Mouse (Mus musculus) limb, embryonic 11.5 days (tissue): ENCODE results near the gene Zfc3h1. TPM values are rescaled to one million over a fixed set of nuclear protein-coding genes. Genes with fewer than 3 reads are reported as not detected.

Experiments used
- ATAC-seq: fragments of 200-750 bp; cut with Nextera tagmentation; 2 replicates; pipeline ENCODE4 v1.8.0; 2017; ENCODE audit warnings: low read depth; ENCODE audit not compliant: insufficient number of reproducible peaks, low FRiP score, low TSS enrichment
- DNase-seq: peaks from one replicate; pipeline ENCODE4 v3.0.0-alpha.2; 2015; ENCODE audit warnings: low spot score
- H3K27ac ChIP-seq: fragments of 300-500 bp; sonication (generic); replicated peaks from 2 replicates; pipeline ENCODE4 v1.5.1; 2014; ENCODE audit warnings: low read depth, mild to moderate bottlenecking, low read length
- H3K27me3 ChIP-seq: fragments of 300-500 bp; sonication (generic); 2 replicates; pipeline ENCODE4 v1.6.1; 2014; ENCODE audit warnings: mild to moderate bottlenecking, low read length, mixed read lengths; ENCODE audit not compliant: control insufficient read depth, insufficient read depth
- H3K36me3 ChIP-seq: fragments of 300-500 bp; sonication (generic); 2 replicates; pipeline ENCODE4 v1.6.1; 2014; ENCODE audit warnings: mild to moderate bottlenecking, low read length, moderate library complexity, mixed read lengths; ENCODE audit not compliant: control insufficient read depth, insufficient read depth
- H3K4me1 ChIP-seq: fragments of 300-500 bp; sonication (generic); 2 replicates; pipeline ENCODE4 v1.6.1; 2014; ENCODE audit warnings: low read length, mixed read lengths; ENCODE audit not compliant: control insufficient read depth, insufficient read depth
- H3K4me2 ChIP-seq: fragments of 300-500 bp; sonication (generic); 2 replicates; pipeline ENCODE4 v1.6.1; 2014; ENCODE audit warnings: low read depth, mild to moderate bottlenecking, moderate library complexity; ENCODE audit not compliant: severe bottlenecking
- H3K4me3 ChIP-seq: fragments of 300-500 bp; sonication (generic); 2 replicates; pipeline ENCODE4 v1.5.1; 2014; ENCODE audit warnings: low read depth, low read length
- H3K9ac ChIP-seq: fragments of 300-500 bp; sonication (generic); 2 replicates; pipeline ENCODE4 v1.6.1; 2014; ENCODE audit warnings: mild to moderate bottlenecking, low read length
- H3K9me3 ChIP-seq: fragments of 300-500 bp; sonication (generic); 2 replicates; pipeline ENCODE4 v1.6.1; 2016; ENCODE audit warnings: low read length; ENCODE audit not compliant: control insufficient read depth
- WGBS: fragments of 180-500 bp; shearing (Covaris S2); extraction: QIAGEN DNeasy Blood & Tissue Kit; methylation state at CpG from one replicate; pipeline ENCODE4 v1.1.7; 2014; 5-methylcytosine and 5-hydroxymethylcytosine counted together
- polyA plus RNA-seq: library from polyadenylated mRNA; unstranded; fragments of >200 nt; fragmentation: Nextera tagmentation; extraction: Ambion mirVana; gene quantifications from 2 replicates; pipeline ENCODE4 v1.2.1, GENCODE M21; 2014

Zfc3h1 gene
- polyA plus RNA-seq, 1 experiment from 2014 or later = 28.2 TPM

DNA sequence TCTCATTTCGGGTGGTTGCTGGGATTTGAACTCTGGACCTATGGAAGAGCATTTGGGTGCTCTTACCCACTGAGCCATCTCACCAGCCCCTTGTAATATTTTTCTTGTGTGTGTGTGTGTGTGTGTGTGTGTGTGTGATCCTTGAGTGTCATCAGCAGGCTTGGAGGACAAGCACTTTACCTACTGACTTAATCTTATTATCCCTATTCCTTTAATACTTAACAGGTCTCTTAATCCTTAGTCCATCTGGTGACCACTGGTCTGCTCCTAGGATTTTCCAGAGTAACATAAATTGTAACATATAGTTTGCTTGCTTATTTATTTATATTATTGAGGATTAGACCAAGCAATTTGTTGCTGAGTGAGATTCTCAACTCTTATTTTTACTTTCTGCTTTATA is 7.1 kb downstream of the Zfc3h1 start:
- Histone ChIP-seq H3K9me3 (no peaks in the 10 kb centered on the region), H3K4me1 (peaks cover 3% of the 10 kb centered on the region; the same call in 1 of the 2 replicates), H3K4me2 (no peak overlapping the region), H3K36me3 (peaks cover 10% of the 10 kb centered on the region), H3K9ac (no peak overlapping the region), H3K4me3 (no peak overlapping the region), H3K27ac (no peak overlapping the region), H3K27me3 (no peaks in the 10 kb centered on the region)
- no peak for DNase-seq
- WGBS = 86% methylated on average over 1 of the region's 1 CpGs
- ATAC-seq = no peak

DNA sequence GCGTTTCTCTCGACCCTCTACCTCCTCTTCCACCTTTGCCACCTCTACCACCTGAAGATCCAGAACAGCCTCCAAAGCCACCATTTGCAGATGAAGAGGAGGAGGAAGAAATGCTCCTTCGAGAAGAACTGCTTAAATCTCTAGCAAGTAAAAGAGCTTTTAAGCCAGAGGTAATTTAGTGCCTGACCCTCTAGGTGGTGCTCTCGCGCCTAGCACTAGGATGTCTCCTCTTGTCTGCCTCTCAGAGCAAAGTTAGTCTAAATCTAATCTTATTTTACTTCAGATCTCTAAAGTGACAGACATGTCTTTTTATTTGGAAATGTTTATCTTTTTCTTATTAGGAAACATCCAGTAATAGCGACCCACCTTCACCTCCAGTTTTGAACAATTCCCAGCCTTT is 21.6 kb downstream of the Zfc3h1 start:
- Histone ChIP-seq H3K36me3 (peaks cover 21% of the 10 kb centered on the region), H3K4me2 (no peak overlapping the region), H3K9me3 (no peaks in the 10 kb centered on the region), H3K27me3 (no peaks in the 10 kb centered on the region), H3K27ac (no peak overlapping the region), H3K9ac (no peak overlapping the region), H3K4me1 (no peaks in the 10 kb centered on the region), H3K4me3 (no peak overlapping the region)
- 74% methylated on average over 6 of the region's 6 CpGs for WGBS
- peak; percentile 77 for DNase-seq
- no peak for ATAC-seq

DNA sequence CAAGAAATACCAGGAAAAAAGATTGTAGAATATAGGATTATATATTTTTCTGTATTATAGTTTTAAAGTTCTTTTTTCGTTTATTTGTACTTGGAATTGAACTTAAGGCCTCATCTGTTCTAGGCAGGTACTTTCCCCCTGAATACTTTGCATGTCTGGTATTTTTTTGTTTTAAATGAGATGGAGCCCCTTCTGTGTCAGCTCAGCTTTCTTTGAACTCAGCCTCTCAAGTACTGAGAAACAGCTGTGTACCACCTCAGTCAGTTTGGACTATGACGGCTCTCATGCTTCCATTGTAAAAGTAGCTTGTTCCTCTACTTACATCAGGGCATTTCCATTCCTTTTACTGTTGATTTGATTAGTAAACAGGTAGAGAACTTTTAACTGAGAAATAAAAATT is 28.7 kb downstream of the Zfc3h1 start:
- ATAC-seq = no peak
- Histone ChIP-seq H3K4me3 (no peak overlapping the region), H3K4me2 (no peak overlapping the region), H3K27me3 (no peaks in the 10 kb centered on the region), H3K36me3 (peaks cover 21% of the 10 kb centered on the region), H3K9me3 (no peaks in the 10 kb centered on the region), H3K9ac (no peak overlapping the region), H3K27ac (no peak overlapping the region), H3K4me1 (no peaks in the 10 kb centered on the region)
- WGBS = 87% methylated on average over 2 of the region's 2 CpGs
- no peak for DNase-seq

DNA sequence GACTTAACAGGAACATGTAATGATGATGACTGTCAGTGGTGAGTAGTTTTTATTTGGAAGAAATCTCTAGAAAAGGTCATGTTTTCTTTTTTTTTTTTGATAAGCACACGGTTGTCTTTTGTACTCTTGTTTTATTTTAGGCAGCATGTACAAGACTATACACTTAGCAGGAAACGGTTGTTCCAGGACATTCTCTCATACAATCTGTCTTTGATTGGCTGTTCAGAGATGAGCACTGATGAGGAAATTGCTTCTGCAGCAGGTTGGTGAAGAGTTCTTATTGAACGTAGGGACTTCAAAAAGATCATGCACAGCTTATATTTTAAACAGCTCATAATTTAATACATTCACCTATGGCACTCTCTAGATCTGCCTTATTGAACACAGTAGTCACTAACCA is 29.3 kb downstream of the Zfc3h1 start:
- no peak for ATAC-seq
- no peaks in the 10 kb centered on the region for H3K27me3 ChIP-seq
- no peak overlapping the region for H3K4me2 ChIP-seq
- no peak overlapping the region for H3K27ac ChIP-seq
- peaks cover 18% of the 10 kb centered on the region for H3K36me3 ChIP-seq
- no peak for DNase-seq
- 87% methylated on average over 3 of the region's 3 CpGs for WGBS
- H3K4me1 ChIP-seq = no peaks in the 10 kb centered on the region
- H3K9me3 ChIP-seq = no peaks in the 10 kb centered on the region
- no peak overlapping the region for H3K4me3 ChIP-seq
- no peak overlapping the region for H3K9ac ChIP-seq

- Histone ChIP-seq H3K9ac (no peak overlapping the region), H3K4me1 (no peaks in the 10 kb centered on the region), H3K36me3 (no peaks in the 10 kb centered on the region; the same call in 1 of the 2 replicates), H3K27ac (no peak overlapping the region), H3K4me3 (no peak overlapping the region), H3K4me2 (no peak overlapping the region), H3K27me3 (no peaks in the 10 kb centered on the region), H3K9me3 (no peaks in the 10 kb centered on the region)
- ATAC-seq (no peak), DNase-seq (no peak)
- 94% methylated on average over 4 of the region's 4 CpGs for WGBS
Measured at GRCm38 (mm10) chr10:115421976-115422375, 37.2 kb downstream of the Zfc3h1 start.

DNA sequence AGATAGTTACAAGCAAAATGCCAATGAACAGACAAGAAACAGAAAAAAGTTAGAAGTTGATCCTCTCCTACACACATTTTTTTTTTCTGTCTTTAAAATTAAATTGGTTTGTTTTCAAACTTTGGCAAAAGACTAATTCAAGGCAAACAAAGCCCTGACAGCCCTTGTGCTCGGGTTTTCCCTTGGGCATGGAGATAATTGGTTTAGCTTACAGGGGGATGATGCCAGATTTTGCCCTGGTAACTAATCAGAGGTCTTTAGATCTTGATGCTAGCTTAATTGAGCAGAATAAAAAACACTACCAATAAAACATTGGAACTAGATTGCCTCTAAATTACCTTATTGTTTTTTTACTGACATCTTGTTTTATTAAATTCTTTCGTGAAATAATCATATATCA is 40.6 kb downstream of the Zfc3h1 start:
- H3K9ac ChIP-seq = no peak overlapping the region
- no peak overlapping the region for H3K4me3 ChIP-seq
- no peak overlapping the region for H3K27ac ChIP-seq
- peaks cover 5% of the 10 kb centered on the region for H3K36me3 ChIP-seq
- no peaks in the 10 kb centered on the region for H3K4me1 ChIP-seq
- 77% methylated on average over 2 of the region's 2 CpGs for WGBS
- no peaks in the 10 kb centered on the region for H3K27me3 ChIP-seq
- no peak for ATAC-seq
- no peaks in the 10 kb centered on the region for H3K9me3 ChIP-seq
- no peak overlapping the region for H3K4me2 ChIP-seq
- no peak for DNase-seq

GRCm38 (mm10) chr10:115437286-115437685 is 52.5 kb downstream of the Zfc3h1 start:
- Histone ChIP-seq H3K27ac (no peak overlapping the region), H3K9ac (no peak overlapping the region), H3K4me3 (no peak overlapping the region), H3K27me3 (no peaks in the 10 kb centered on the region), H3K9me3 (no peaks in the 10 kb centered on the region), H3K36me3 (no peaks in the 10 kb centered on the region; the same call in 1 of the 2 replicates), H3K4me2 (no peak overlapping the region), H3K4me1 (no peaks in the 10 kb centered on the region)
- 86% methylated on average over 4 of the region's 4 CpGs for WGBS
- no peak for DNase-seq
- ATAC-seq = no peak

DNA sequence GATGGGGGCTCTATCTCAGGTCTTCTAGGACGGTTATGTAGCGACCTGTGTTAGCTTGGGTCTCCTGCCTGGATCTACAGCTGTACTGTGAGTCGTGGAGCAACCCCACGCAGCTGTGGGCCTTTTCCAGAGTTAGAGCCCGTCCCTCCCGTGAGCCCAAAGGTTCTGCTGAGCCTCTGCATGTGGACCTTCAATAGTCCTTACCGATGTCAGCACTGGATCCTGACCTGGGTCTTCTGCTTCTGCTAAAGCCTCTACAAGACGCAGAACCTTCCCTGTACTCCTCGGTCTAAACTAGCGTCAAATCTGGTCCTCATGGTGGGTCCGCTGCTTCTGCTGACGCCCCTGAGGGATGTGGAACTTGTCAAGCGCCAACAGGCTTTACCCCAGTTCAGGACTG is 63.9 kb downstream of the Zfc3h1 start:
- DNase-seq = no peak
- 90% methylated on average over 13 of the region's 13 CpGs for WGBS
- no peak overlapping the region for H3K4me2 ChIP-seq
- no peaks in the 10 kb centered on the region for H3K36me3 ChIP-seq
- no peak overlapping the region for H3K4me3 ChIP-seq
- H3K27me3 ChIP-seq = no peaks in the 10 kb centered on the region
- H3K9ac ChIP-seq = no peak overlapping the region
- H3K27ac ChIP-seq = no peak overlapping the region
- H3K9me3 ChIP-seq = no peaks in the 10 kb centered on the region
- H3K4me1 ChIP-seq = no peaks in the 10 kb centered on the region
- ATAC-seq = no peak

- no peaks in the 10 kb centered on the region for H3K4me1 ChIP-seq
- H3K36me3 ChIP-seq = no peaks in the 10 kb centered on the region
- DNase-seq = no peak
- no peak overlapping the region for H3K4me2 ChIP-seq
- H3K27ac ChIP-seq = no peak overlapping the region
- no peaks in the 10 kb centered on the region for H3K27me3 ChIP-seq
- 46% methylated on average over 6 of the region's 6 CpGs for WGBS
- no peak overlapping the region for H3K4me3 ChIP-seq
- no peak for ATAC-seq
- H3K9ac ChIP-seq = no peak overlapping the region
- no peaks in the 10 kb centered on the region for H3K9me3 ChIP-seq
Measured at GRCm38 (mm10) chr10:115457368-115458021, 72.7 kb downstream of the Zfc3h1 start.
